Mouse (Mus musculus) cerebellum, adult 2 months (tissue): ENCODE measurements around the gene Coq8b.

Experiments
- CTCF ChIP-seq: fragments of 200-500 bp; IDR thresholded peaks from 2 replicates; pipeline ENCODE4 v1.5.1; 2011; ENCODE audit warnings: low read depth, mild to moderate bottlenecking, control low read depth, low read length, moderate library complexity, borderline replicate concordance; ENCODE audit not compliant: insufficient read depth
- POLR2A ChIP-seq: fragments of 200-500 bp; IDR thresholded peaks from 2 replicates; pipeline ENCODE4 v1.6.1; 2011; ENCODE audit warnings: low read length, control low read depth, borderline replicate concordance; ENCODE audit not compliant: insufficient read depth

DNA sequence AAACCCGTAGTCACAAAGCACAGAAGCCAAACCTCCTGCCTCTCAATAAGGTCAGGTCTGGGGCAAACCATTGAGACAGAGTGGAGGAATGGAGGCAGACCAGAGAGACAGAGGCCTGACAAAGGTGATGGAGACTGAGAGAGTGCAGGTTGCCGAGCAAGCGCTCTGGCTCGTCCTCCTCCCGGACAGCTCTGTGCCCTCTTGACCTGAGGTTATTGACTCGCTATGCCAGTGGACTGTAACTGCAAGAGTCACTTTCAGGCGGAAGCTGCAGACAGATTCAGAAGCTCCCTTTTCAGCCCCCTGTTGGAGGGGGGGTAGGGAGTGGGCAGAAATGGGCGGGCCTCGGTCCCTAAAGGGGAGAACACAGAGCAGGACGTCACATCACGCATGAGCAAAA lies 12.9 kb upstream of the Coq8b start:
- TF ChIP-seq CTCF (no peak), POLR2A (no peak)
